Mouse (Mus musculus) midbrain, embryonic 16.5 days (tissue): Measurements from ENCODE around the gene Trpv4. TPM values are rescaled to one million over a fixed set of nuclear protein-coding genes. Genes with fewer than 3 reads are reported as not detected.
A peak's percentile ranks its signal among the peaks of the same experiment; 100 is the strongest.

Experiments
- ATAC-seq: fragments of 200-750 bp; cut with Nextera tagmentation; 2 replicates; pipeline ENCODE4 v1.8.0; 2017; ENCODE audit warnings: moderate TSS enrichment
- H3K27ac ChIP-seq: fragments of 300-500 bp; sonication (generic); 2 replicates; pipeline ENCODE4 v1.5.1; 2014; ENCODE audit warnings: mild to moderate bottlenecking, low read length, mixed read lengths
- H3K27me3 ChIP-seq: fragments of 300-500 bp; sonication (generic); 2 replicates; pipeline ENCODE4 v1.6.1; 2014; ENCODE audit warnings: low read depth, low read length, mixed read lengths; ENCODE audit not compliant: control insufficient read depth, insufficient read depth
- H3K36me3 ChIP-seq: fragments of 300-500 bp; sonication (generic); 2 replicates; pipeline ENCODE4 v1.6.1; 2014; ENCODE audit warnings: mild to moderate bottlenecking, low read length, moderate library complexity, mixed read lengths; ENCODE audit not compliant: control insufficient read depth, insufficient read depth
- H3K4me1 ChIP-seq: fragments of 300-500 bp; sonication (generic); 2 replicates; pipeline ENCODE4 v1.6.1; 2014; ENCODE audit warnings: mild to moderate bottlenecking, low read length, mixed read lengths; ENCODE audit not compliant: control insufficient read depth, insufficient read depth
- H3K4me2 ChIP-seq: fragments of 300-500 bp; sonication (generic); 2 replicates; pipeline ENCODE4 v1.6.1; 2014; ENCODE audit warnings: mild to moderate bottlenecking, low read length, mixed read lengths
- H3K4me3 ChIP-seq: fragments of 300-500 bp; sonication (generic); 2 replicates; pipeline ENCODE4 v1.5.1; 2014; ENCODE audit warnings: low read depth, mild to moderate bottlenecking, low read length, moderate library complexity, mixed read lengths
- H3K9ac ChIP-seq: fragments of 300-500 bp; sonication (generic); 2 replicates; pipeline ENCODE4 v1.6.1; 2014; ENCODE audit warnings: low read depth, low read length, mixed read lengths
- H3K9me3 ChIP-seq: fragments of 300-500 bp; sonication (generic); replicated peaks from 2 replicates; pipeline ENCODE4 v1.6.1; 2014; ENCODE audit warnings: mild to moderate bottlenecking, low read length, mixed read lengths; ENCODE audit not compliant: control insufficient read depth, poor library complexity, severe bottlenecking
- WGBS: fragments of 180-500 bp; shearing (Covaris S2); extraction: QIAGEN DNeasy Blood & Tissue Kit; methylation state at CpG from one replicate; pipeline ENCODE4 v1.1.7; 2014; 5-methylcytosine and 5-hydroxymethylcytosine counted together
- polyA plus RNA-seq: library from polyadenylated mRNA; unstranded; fragments of >200 nt; fragmentation: Nextera tagmentation; extraction: Ambion mirVana; gene quantifications from 2 replicates; pipeline ENCODE4 v1.2.1, GENCODE M21; 2015

Trpv4 gene
- polyA plus RNA-seq, 1 experiment from 2014 or later: 1.3 TPM

GRCm38 (mm10) chr5:114657426-114657825 lies 795 bp downstream of the Trpv4 start:
- H3K4me1 ChIP-seq: peaks cover 9% of the 10 kb centered on the region
- no peak overlapping the region; the same call in 1 of the 2 replicates for H3K4me2 ChIP-seq
- peaks cover 35% of the 10 kb centered on the region for H3K27me3 ChIP-seq
- H3K27ac ChIP-seq: no peak overlapping the region
- H3K36me3 ChIP-seq: no peaks in the 10 kb centered on the region
- H3K4me3 ChIP-seq: no peak overlapping the region
- no peak for ATAC-seq
- H3K9me3 ChIP-seq: no peaks in the 10 kb centered on the region
- 21% methylated on average over 10 of the region's 10 CpGs for WGBS
- H3K9ac ChIP-seq: no peak overlapping the region

DNA sequence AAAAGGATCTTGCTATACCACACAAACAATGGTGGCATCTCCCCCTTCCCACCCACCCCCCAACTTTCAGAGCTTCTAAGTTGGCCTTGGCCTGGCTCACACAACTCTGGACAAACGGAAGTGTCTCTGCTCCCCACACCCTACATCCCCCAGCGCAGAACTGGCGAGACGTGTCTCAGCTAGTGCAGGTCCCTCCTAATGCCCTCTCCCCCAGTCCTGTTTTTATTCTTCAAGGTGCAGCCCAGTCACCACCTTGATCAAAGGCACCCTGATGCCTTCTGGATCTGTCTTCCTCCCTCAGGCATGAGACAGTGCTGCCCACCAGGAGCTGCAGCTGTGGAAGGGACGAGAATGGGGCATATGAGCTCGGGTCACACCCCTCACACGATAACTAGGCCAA lies 1.9 kb downstream of the Trpv4 start:
- H3K9me3 ChIP-seq: no peaks in the 10 kb centered on the region
- ATAC-seq: no peak
- H3K27ac ChIP-seq: no peak overlapping the region
- H3K4me2 ChIP-seq: no peak overlapping the region
- no peak overlapping the region for H3K9ac ChIP-seq
- H3K27me3 ChIP-seq: peaks cover 40% of the 10 kb centered on the region
- H3K4me1 ChIP-seq: peaks cover 9% of the 10 kb centered on the region
- no peak overlapping the region for H3K4me3 ChIP-seq
- WGBS: 82% methylated on average over 7 of the region's 7 CpGs
- no peaks in the 10 kb centered on the region for H3K36me3 ChIP-seq

DNA sequence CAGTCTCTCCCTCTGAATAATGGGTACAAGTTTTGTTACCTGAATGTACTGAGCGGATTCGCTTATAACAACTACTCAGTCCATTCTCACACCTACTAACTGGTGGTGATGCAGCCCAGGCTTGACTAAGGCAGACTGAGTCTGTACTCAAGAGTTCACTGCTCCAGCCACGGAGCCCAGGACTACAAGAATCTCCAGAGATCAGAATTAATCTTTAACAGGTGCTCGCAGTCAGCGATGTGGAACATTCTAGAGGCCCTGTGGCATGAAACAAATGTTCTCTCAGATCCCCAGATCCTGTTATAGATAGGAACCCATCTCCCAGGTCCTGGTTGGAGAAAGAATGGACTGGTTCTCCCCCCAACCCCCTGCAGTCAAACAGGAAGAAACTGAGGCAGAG lies 2.5 kb downstream of the Trpv4 start:
- Histone ChIP-seq H3K4me1 (peaks cover 11% of the 10 kb centered on the region), H3K4me2 (no peak overlapping the region), H3K36me3 (no peaks in the 10 kb centered on the region), H3K4me3 (no peak overlapping the region), H3K27ac (no peak overlapping the region), H3K27me3 (peaks cover 40% of the 10 kb centered on the region), H3K9me3 (no peaks in the 10 kb centered on the region), H3K9ac (no peak overlapping the region)
- 89% methylated on average over 5 of the region's 5 CpGs for WGBS
- no peak for ATAC-seq

DNA sequence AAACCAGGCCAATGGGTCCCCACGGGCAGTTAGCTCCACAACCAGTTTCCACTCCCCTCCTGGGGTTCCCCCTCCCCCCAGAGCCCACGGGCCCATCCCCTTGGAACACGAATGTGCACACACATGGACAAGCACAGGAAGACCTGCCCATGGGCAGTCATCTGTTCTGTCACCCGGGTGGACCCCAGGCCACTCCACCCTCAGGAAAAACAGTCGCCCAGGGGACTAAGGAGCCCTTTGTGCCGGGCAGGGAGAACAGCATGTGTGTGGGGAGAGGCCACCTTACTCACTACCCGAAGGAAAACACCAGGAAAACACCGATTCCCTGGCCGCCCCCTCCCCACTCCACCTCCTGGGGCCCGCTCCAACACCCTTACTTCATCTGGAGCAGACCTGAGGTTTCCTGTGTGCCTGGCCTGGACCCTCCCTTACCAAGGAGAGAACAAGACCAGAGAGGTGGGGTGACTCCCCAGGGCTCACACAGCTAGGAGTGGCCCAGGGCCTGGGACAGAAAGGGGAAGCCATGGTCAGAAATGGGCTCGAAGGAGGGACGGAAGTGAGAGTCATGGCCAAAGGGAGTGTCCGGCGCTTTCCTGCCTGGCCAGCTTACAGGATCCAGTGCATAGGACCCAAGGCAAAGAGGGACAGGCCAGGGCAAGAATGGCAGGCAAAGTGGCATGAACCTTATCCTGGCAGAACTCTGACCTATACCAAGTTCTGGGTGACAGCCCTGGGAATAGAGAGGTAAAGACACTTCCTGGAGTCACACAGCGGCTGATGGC lies 4.4 kb downstream of the Trpv4 start:
- WGBS: 79% methylated on average over 12 of the region's 15 CpGs
- no peak for ATAC-seq
- no peak overlapping the region for H3K4me2 ChIP-seq

DNA sequence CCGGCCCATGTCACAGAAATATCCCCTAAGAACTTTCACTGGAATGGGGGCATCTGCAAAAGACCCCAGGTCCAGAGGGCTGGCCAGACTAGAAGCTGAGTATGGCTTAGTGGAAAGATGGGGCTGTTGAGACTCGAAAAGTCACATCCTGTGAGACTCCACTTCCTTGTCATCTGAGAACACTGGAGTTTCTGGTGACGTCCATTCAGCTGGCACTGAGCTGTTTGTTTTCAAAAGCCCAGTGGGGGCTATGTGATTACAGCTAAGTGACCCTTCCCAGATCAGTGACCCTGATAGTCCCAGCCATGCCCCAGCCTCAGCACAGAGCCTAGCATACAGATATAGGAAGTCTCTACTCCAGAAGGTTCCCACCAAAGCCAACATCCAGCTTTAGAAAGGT lies 6.8 kb downstream of the Trpv4 start:
- Histone ChIP-seq H3K4me3 (no peak overlapping the region), H3K9ac (no peak overlapping the region), H3K36me3 (no peaks in the 10 kb centered on the region), H3K4me1 (peaks cover 15% of the 10 kb centered on the region), H3K9me3 (no peaks in the 10 kb centered on the region), H3K4me2 (no peak overlapping the region), H3K27ac (no peak overlapping the region), H3K27me3 (peaks cover 17% of the 10 kb centered on the region)
- WGBS: 29% methylated on average over 3 of the region's 3 CpGs
- ATAC-seq: no peak

More for the DNA sequence above, 4.4 kb downstream of the Trpv4 start:
- Histone ChIP-seq H3K27me3 (peaks cover 40% of the 10 kb centered on the region), H3K9me3 (no peaks in the 10 kb centered on the region), H3K9ac (no peak overlapping the region), H3K4me1 (peaks cover 15% of the 10 kb centered on the region), H3K36me3 (no peaks in the 10 kb centered on the region), H3K4me3 (no peak overlapping the region), H3K27ac (no peak overlapping the region)

GRCm38 (mm10) chr5:114651002-114651401 lies 7.2 kb downstream of the Trpv4 start:
- Histone ChIP-seq H3K4me3 (no peak overlapping the region), H3K9ac (no peak overlapping the region)
- 34% methylated on average over 14 of the region's 14 CpGs for WGBS

DNA sequence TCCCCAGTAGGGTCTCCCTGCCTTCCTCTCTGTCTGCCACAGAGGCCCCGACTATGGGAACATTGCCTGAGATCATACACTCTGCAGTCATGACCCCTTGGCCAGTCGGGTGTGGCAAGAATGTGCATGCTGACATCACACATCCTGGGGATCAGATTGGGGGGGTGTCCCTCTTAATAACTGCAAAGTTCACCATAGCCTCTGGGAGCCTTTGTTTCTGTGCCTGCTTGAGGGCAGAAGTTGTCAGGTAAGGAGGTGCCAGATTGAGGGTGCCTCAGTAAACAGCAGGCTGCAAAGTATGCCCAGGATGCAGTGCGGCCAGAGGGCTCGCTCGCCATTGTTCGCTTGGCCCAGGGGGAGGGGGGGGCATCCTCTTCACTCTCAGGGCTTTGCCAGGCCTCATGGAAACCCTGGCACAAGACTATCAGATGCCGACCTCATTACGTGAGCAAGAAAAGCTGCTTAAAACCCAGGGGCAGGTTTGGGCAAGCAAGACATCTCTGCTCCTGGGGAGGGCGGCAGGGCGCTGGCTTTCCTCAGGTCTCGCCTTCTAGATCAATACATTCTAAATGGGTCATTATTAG lies 9.4 kb downstream of the Trpv4 start:
- Histone ChIP-seq H3K27me3 (peaks cover 9% of the 10 kb centered on the region), H3K9me3 (no peaks in the 10 kb centered on the region), H3K9ac (no peak overlapping the region), H3K27ac (no peak overlapping the region), H3K4me1 (peaks cover 15% of the 10 kb centered on the region), H3K36me3 (no peaks in the 10 kb centered on the region), H3K4me2 (no peak overlapping the region), H3K4me3 (no peak overlapping the region)
- 61% methylated on average over 11 of the region's 11 CpGs for WGBS
- ATAC-seq: no peak

More at GRCm38 (mm10) chr5:114651002-114651401, 7.2 kb downstream of the Trpv4 start:
- Histone ChIP-seq H3K4me2 (no peak overlapping the region), H3K27ac (no peak overlapping the region), H3K36me3 (no peaks in the 10 kb centered on the region), H3K9me3 (no peaks in the 10 kb centered on the region), H3K27me3 (peaks cover 13% of the 10 kb centered on the region), H3K4me1 (peaks cover 15% of the 10 kb centered on the region)
- no peak for ATAC-seq

DNA sequence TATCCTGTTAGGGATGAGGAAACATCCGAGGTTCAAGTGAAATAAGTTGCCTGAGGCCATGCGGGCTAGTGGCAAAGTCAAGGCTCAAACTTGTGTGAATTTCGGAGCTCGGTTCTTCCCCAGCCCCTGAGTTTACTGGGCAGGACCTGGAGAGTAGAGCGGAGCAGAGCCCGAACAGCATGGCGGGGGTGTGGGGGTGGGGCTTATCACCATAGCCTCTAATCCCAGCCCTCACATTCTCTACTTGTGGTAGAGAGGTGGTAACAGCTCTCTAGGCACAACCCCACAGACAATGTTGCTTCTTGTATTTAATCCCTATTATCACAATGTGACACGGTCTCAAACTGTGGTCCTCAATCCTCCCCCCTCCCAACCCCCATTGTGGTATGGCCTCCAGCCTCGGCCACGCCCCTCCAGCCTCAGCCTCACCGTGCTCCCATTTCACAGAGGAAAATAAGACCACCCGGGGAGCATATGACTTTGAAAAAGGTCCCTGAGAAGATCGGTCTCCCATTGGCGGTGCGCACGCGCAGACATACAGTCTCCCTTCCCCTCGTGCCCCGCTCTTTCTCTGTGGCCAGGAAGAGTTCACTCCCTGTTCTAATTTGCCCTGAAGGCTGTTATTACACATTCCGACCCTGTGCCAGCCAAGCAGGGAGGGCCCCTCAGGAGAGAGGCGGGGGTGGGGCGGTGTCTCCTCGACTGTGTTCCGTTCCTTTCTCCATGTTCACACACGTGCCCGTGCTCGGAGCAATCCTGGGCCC lies 10.8 kb downstream of the Trpv4 start:
- Histone ChIP-seq H3K4me2 (peak overlapping the region; percentile 69), H3K27me3 (peaks cover 9% of the 10 kb centered on the region), H3K4me3 (peak overlapping the region; percentile 33), H3K36me3 (no peaks in the 10 kb centered on the region), H3K9me3 (no peaks in the 10 kb centered on the region), H3K9ac (peak overlapping the region; percentile 37), H3K27ac (no peak overlapping the region), H3K4me1 (peaks cover 15% of the 10 kb centered on the region)
- 1% methylated on average over 27 of the region's 27 CpGs for WGBS
- peak; percentile 49; the same call in 1 of the 2 replicates for ATAC-seq

DNA sequence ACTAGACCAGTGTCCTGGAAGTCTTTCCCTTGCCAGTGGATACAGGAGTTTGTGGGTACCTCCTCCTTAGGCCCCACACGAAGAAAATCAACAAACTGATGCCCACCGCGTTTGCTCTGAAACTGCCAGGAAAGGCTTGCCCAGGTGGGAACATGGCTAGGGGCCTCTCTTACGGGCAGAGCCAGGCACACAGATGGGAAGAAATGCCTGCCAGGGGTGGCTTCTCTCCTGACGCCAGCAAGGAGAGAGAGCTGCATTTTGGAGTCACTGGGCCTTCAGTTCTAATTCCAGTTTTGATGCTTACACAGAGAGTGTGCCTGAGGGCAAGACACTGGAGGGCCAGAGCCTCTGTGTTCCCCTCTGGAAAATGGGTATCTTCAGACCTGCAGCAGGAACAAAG lies 12.3 kb downstream of the Trpv4 start:
- H3K9me3 ChIP-seq: no peaks in the 10 kb centered on the region
- 82% methylated on average over 5 of the region's 5 CpGs for WGBS
- ATAC-seq: no peak
- no peak overlapping the region for H3K4me3 ChIP-seq
- no peak overlapping the region for H3K27ac ChIP-seq
- peaks cover 4% of the 10 kb centered on the region; the same call in 1 of the 2 replicates for H3K27me3 ChIP-seq
- H3K9ac ChIP-seq: no peak overlapping the region
- H3K4me2 ChIP-seq: no peak overlapping the region
- no peaks in the 10 kb centered on the region for H3K36me3 ChIP-seq
- peaks cover 15% of the 10 kb centered on the region for H3K4me1 ChIP-seq
